Mouse (Mus musculus) liver, embryonic 16.5 days (tissue): ENCODE data around the gene Sec62. TPM values are rescaled to one million over a fixed set of nuclear protein-coding genes. Genes with fewer than 3 reads are reported as not detected.

ENCODE experiments used
- polyA plus RNA-seq: library from polyadenylated mRNA; unstranded; fragments of >200 nt; fragmentation: Nextera tagmentation; extraction: Ambion mirVana; gene quantifications from 2 replicates; pipeline ENCODE4 v1.2.1, GENCODE M21; 2015

Gene Sec62
- polyA plus RNA-seq, 1 experiment from 2014 or later, result 45.1 TPM

Other genes with a start within 250 kb of the Sec62 start
- gene Mecom, start 244.9 kb upstream of the Sec62 start, polyA plus RNA-seq, result 0.98 and 1.0 TPM in 2 replicates
- not detected in 2 replicates for gene Actrt3, start 192.9 kb upstream of the Sec62 start, polyA plus RNA-seq
- 13.4 and 14.2 TPM in 2 replicates for gene Mynn, start 190.8 kb upstream of the Sec62 start, polyA plus RNA-seq
- not detected in 2 replicates for gene Lrriq4, start 148.4 kb upstream of the Sec62 start, polyA plus RNA-seq
- gene Lrrc34, start 145.0 kb upstream of the Sec62 start, polyA plus RNA-seq, result 0.06 TPM in 2 replicates
- gene Lrrc31, start 93.0 kb upstream of the Sec62 start, polyA plus RNA-seq, result not detected in 2 replicates
- 0.02 and 0.06 TPM in 2 replicates for gene Samd7, start 46.6 kb upstream of the Sec62 start, polyA plus RNA-seq
- 4.5 and 5.8 TPM in 2 replicates for gene Gpr160, start 63.1 kb downstream of the Sec62 start, polyA plus RNA-seq
- gene Phc3, start 176.5 kb downstream of the Sec62 start, polyA plus RNA-seq, result 1.6 and 1.8 TPM in 2 replicates
- 5.4 TPM in 2 replicates for gene Prkci, start 202.9 kb downstream of the Sec62 start, polyA plus RNA-seq